Mouse (Mus musculus) small intestine, adult 2 months (tissue): Measurements from ENCODE around the gene Abhd17a.
A peak's percentile ranks its signal among the peaks of the same experiment; 100 is the strongest.

ENCODE experiments used
- CTCF ChIP-seq: fragments of 200-500 bp; IDR thresholded peaks from 2 replicates; pipeline ENCODE4 v1.5.1; 2012; ENCODE audit warnings: low read depth, mild to moderate bottlenecking, control low read depth, inconsistent platforms, low read length, moderate library complexity, mixed read lengths; ENCODE audit not compliant: insufficient replicate concordance, insufficient read length; ENCODE audit errors: extremely low read depth
- POLR2A ChIP-seq: fragments of 200-500 bp; IDR thresholded peaks from 2 replicates; pipeline ENCODE4 v1.6.1; 2012; ENCODE audit warnings: low read depth, mild to moderate bottlenecking, control low read depth, inconsistent platforms, low read length, moderate library complexity

GRCm38 (mm10) chr10:80622661-80623456 lies 32.7 kb upstream of the Abhd17a start, which contains the start of gene Csnk1g2:
- TF ChIP-seq POLR2A, result no peak; the same call in none of the 2 replicates
- 0 out of 2 replicates have a peak, but pooled peaks have one; percentile 0 for TF ChIP-seq CTCF
